Mouse (Mus musculus) brain, embryonic 14.5 days (tissue): Measurements from ENCODE around the gene Gabarap. TPM values are rescaled to one million over a fixed set of nuclear protein-coding genes. Genes with fewer than 3 reads are reported as not detected.

ENCODE experiments used
- DNase-seq: peaks from one replicate; pipeline ENCODE4 v3.0.0-alpha.2; 2011; ENCODE audit warnings: low read depth
- CTCF ChIP-seq: fragments of 200-500 bp; IDR thresholded peaks from 2 replicates; pipeline ENCODE4 v1.5.1; 2012; ENCODE audit warnings: inconsistent platforms, mild to moderate bottlenecking, moderate library complexity, borderline replicate concordance; ENCODE audit not compliant: insufficient read depth, insufficient read length; ENCODE audit errors: extremely low read depth
- POLR2A ChIP-seq: fragments of 200-500 bp; IDR thresholded peaks from 2 replicates; pipeline ENCODE4 v1.6.1; 2012; ENCODE audit warnings: mild to moderate bottlenecking, inconsistent platforms, borderline replicate concordance; ENCODE audit not compliant: poor library complexity, insufficient read depth, insufficient read length, severe bottlenecking; ENCODE audit errors: extremely low read depth
- polyA plus RNA-seq: library from polyadenylated mRNA; depleted of rRNA; stranded (reverse); fragments of >200 nt; gene quantifications from 2 replicates; pipeline ENCODE4 v1.2.3, GENCODE M21; 2012; rRNA removed

Gabarap gene
- polyA plus RNA-seq, 1 experiment = 457 TPM

DNA sequence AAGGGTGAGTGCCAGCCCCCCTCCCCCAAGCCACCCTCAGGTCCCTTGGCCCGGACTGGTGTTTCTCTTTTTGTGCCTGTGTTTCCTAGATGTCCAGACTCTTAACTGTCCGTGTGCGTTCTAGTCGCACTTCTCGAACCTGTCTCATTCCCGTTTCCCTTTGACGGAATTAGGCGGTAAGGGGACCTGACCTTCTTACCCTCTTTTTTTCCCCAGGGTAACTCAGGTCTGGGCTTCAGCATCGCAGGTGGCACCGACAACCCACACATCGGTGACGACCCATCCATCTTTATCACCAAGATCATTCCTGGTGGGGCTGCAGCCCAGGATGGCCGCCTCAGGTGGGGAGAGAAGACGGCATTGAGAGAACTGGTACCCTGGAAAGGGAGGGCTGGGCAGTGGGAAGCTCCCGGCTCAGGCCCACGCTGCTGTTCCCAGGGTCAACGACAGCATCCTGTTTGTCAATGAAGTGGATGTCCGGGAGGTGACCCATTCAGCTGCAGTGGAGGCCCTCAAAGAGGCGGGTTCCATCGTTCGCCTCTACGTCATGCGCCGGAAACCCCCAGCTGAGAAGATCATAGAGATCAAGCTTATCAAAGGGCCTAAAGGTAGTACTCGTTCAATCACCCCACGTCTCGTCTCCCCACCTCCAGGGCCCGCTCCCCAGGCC is 39.8 kb downstream of the Gabarap start:
- no peak for TF ChIP-seq CTCF
- TF ChIP-seq POLR2A = no peak
- no peak for DNase-seq

DNA sequence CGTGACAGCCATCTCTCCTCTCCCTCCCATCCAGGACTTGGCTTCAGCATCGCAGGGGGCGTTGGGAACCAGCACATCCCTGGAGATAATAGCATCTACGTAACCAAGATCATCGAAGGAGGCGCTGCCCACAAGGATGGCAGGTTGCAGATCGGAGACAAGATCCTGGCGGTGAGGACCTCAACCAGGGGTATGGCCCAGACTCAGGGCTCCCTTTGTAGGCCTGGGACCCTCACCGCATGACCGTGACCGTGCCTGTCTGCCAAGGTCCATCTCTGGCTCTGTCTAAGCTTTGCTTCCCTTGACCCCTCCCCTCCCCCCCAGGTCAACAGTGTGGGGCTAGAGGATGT is 40.4 kb downstream of the Gabarap start:
- TF ChIP-seq POLR2A (no peak), CTCF (no peak)
- no peak for DNase-seq

DNA sequence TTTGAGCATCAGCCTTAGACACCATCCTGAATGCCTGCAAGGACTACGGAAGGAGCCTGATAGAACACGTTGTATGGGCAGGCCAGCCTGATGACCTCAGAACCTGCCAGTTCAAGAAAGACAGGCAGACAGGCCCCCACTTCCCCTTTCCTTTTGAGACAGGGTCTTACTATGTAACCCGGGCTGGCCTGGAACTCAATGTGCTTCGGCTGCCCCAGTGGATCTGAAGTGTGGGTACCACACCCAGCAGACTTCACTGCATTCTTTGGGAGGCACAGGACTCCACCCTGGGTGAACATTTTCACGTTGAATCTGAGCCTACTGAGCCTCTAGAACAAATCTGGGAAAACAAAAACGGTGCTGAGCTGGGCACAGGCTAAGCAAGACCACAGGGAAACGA is 47.2 kb downstream of the Gabarap start:
- no peak for DNase-seq
- TF ChIP-seq CTCF = no peak
- no peak for TF ChIP-seq POLR2A

DNA sequence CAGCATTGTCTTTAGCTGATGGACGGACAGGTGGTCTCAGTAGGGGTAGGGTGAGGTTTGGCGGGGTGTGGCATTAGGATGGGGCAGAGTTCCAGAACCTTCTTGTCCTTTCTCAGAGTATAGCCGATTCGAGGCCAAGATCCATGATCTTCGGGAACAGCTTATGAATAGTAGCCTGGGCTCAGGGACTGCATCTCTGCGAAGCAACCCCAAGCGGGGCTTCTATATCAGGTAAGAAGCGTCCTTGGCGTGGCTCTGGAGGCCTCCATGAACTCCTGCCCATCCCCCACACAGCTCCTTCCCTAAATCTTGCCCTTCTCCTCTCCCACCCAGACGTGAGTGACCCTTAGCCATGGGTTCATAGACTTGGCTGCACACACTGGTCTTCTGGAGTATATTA is 48.7 kb downstream of the Gabarap start:
- TF ChIP-seq CTCF = no peak
- TF ChIP-seq POLR2A = no peak
- no peak for DNase-seq

DNA sequence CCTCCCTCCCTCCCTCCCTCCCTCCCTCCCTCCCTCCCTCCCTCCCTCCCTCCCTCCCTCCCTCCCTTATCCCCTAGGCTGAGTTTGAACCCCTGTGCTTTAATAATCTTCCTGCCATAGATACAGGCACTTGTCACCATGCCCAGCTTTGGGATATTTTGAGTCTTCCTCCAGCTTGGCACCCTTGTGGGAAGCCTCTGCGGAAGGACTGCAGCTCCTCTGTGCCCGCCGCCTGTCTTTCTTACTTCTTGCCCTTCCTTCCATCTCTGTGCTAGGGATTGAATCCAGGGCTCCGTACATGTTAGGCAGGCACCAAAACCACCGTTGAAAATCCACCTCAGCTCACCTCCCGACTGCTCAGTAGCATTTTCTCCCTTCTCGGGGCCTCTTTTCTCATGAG is 49.2 kb downstream of the Gabarap start:
- no peak for DNase-seq
- TF ChIP-seq POLR2A (no peak), CTCF (no peak)

DNA sequence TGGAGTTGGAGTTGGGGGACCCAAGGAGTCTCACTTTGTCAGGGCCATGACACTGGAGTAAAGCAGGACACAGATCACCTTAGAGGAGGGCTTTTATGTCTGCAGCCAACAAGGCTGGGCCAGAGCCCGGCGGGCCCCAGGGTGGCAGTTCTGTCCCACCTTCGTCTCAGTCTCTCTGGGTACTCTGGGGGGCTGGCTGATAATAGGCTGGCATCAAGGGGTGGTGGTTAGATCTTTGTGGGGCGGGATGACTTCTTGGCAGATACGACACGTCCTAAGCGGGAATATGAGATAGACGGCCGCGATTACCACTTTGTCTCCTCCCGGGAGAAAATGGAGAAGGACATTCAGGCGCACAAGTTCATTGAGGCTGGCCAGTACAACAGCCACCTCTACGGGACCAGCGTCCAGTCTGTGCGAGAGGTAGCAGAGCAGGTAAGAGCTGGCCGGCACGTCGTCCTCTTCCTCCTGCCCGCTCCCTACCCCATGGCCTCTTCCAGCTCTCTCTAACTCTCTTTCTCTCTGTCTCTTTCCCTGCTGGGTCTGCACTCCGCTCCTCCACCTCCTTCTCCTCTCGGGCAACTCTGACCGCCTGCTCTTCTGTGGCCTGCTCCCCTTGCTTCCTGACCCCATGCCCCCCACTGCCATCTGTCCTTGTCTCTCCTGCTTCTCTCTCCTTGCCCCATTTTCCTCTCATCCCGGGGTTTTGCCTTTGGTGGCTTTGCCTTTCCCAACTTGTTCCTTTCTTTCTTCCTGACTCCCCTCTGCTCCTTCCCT is 51.6 kb downstream of the Gabarap start:
- no peak for DNase-seq
- no peak for TF ChIP-seq CTCF
- no peak for TF ChIP-seq POLR2A

DNA sequence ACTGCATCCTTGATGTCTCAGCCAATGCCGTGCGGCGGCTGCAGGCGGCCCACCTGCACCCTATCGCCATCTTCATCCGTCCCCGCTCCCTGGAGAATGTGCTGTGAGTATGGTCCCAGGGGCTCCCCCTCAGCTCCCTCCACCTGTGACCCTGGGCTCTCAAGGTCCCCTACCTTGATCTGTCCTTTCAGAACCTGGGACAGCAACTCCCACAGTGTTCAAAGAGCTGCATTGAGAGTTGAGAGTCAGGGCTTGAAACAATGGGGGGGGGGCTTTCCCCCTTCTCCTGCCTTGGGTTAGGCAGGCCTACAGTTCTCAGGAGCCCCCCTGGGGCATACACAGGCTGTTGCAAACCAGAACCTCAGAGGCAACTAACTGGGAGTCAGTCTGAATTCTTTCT is 52.7 kb downstream of the Gabarap start:
- TF ChIP-seq POLR2A = no peak
- TF ChIP-seq CTCF = no peak
- no peak for DNase-seq

Other genes with a start within 250 kb of the Gabarap start
- gene Polr2a, start 232.5 kb upstream of the Gabarap start, polyA plus RNA-seq = 35.8 and 71.0 TPM in 2 replicates
- gene Slc35g3, start 229.2 kb upstream of the Gabarap start, polyA plus RNA-seq = 0.68 and 1.1 TPM in 2 replicates
- 10.0 and 12.1 TPM in 2 replicates for gene Zbtb4, start 225.2 kb upstream of the Gabarap start, polyA plus RNA-seq
- 3.0 and 4.2 TPM in 2 replicates for gene Chrnb1, start 195.2 kb upstream of the Gabarap start, polyA plus RNA-seq
- gene Fgf11, start 189.3 kb upstream of the Gabarap start, polyA plus RNA-seq = 20.4 and 20.9 TPM in 2 replicates
- 0.30 and 0.36 TPM in 2 replicates for gene Tmem102, start 185.5 kb upstream of the Gabarap start, polyA plus RNA-seq
- gene Gm39566, start 175.8 kb upstream of the Gabarap start, polyA plus RNA-seq = not detected in 2 replicates
- gene Spem2, start 172.7 kb upstream of the Gabarap start, polyA plus RNA-seq = not detected in 2 replicates
- gene Spem1, start 169.0 kb upstream of the Gabarap start, polyA plus RNA-seq = 1.3 and 1.4 TPM in 2 replicates
- gene Nlgn2, start 153.4 kb upstream of the Gabarap start, polyA plus RNA-seq = 123 and 183 TPM in 2 replicates
- gene Tmem256, start 152.6 kb upstream of the Gabarap start, polyA plus RNA-seq = 167 and 271 TPM in 2 replicates
- 86.3 and 105 TPM in 2 replicates for gene Plscr3, start 144.8 kb upstream of the Gabarap start, polyA plus RNA-seq
- 0.18 and 0.29 TPM in 2 replicates for gene Tnk1, start 132.4 kb upstream of the Gabarap start, polyA plus RNA-seq
- gene Tmem95, start 113.1 kb upstream of the Gabarap start, polyA plus RNA-seq = not detected in 2 replicates
- 1.6 and 1.9 TPM in 2 replicates for gene Kctd11, start 109.7 kb upstream of the Gabarap start, polyA plus RNA-seq
- gene Acap1, start 95.6 kb upstream of the Gabarap start, polyA plus RNA-seq = 0.59 and 0.82 TPM in 2 replicates
- 8.5 and 9.5 TPM in 2 replicates for gene 2810408A11Rik, start 90.2 kb upstream of the Gabarap start, polyA plus RNA-seq
- gene Neurl4, start 90.1 kb upstream of the Gabarap start, polyA plus RNA-seq = 118 and 129 TPM in 2 replicates
- 80.8 and 109 TPM in 2 replicates for gene Gps2, start 77.3 kb upstream of the Gabarap start, polyA plus RNA-seq
- 727 and 821 TPM in 2 replicates for gene Eif5a, start 69.2 kb upstream of the Gabarap start, polyA plus RNA-seq
- gene Ybx2, start 55.3 kb upstream of the Gabarap start, polyA plus RNA-seq = 45.0 and 67.9 TPM in 2 replicates
- 5.2 and 12.5 TPM in 2 replicates for gene Slc2a4, start 43.0 kb upstream of the Gabarap start, polyA plus RNA-seq
- 0.33 and 0.38 TPM in 2 replicates for gene Cldn7, start 26.4 kb upstream of the Gabarap start, polyA plus RNA-seq
- gene Ctdnep1, start 10.0 kb upstream of the Gabarap start, polyA plus RNA-seq = 98.1 and 110 TPM in 2 replicates
- 127 and 159 TPM in 2 replicates for gene Elp5, start 8.6 kb upstream of the Gabarap start, polyA plus RNA-seq
- gene Phf23, start 4.6 kb downstream of the Gabarap start, polyA plus RNA-seq = 49.2 and 54.9 TPM in 2 replicates
- gene Dvl2, start 9.5 kb downstream of the Gabarap start, polyA plus RNA-seq = 36.8 and 45.7 TPM in 2 replicates
- 36.0 and 43.9 TPM in 2 replicates for gene Acadvl, start 24.3 kb downstream of the Gabarap start, polyA plus RNA-seq
- 231 and 306 TPM in 2 replicates for gene Dlg4, start 25.8 kb downstream of the Gabarap start, polyA plus RNA-seq
- 1.2 and 1.8 TPM in 2 replicates for gene Asgr1, start 62.9 kb downstream of the Gabarap start, polyA plus RNA-seq
- 0.09 TPM in 1 of 2 replicates, not detected in the other for gene Asgr2, start 101.5 kb downstream of the Gabarap start, polyA plus RNA-seq
- gene Mgl2, start 139.2 kb downstream of the Gabarap start, polyA plus RNA-seq = 0.33 and 0.37 TPM in 2 replicates
- 0.60 and 0.86 TPM in 2 replicates for gene Clec10a, start 165.1 kb downstream of the Gabarap start, polyA plus RNA-seq
- 2.8 and 3.8 TPM in 2 replicates for gene Slc16a11, start 221.6 kb downstream of the Gabarap start, polyA plus RNA-seq
- gene Slc16a13, start 229.9 kb downstream of the Gabarap start, polyA plus RNA-seq = 13.9 and 15.1 TPM in 2 replicates
- 4.5 and 5.9 TPM in 2 replicates for gene Bcl6b, start 238.7 kb downstream of the Gabarap start, polyA plus RNA-seq
- gene 0610010K14Rik, start 246.8 kb downstream of the Gabarap start, polyA plus RNA-seq = 153 and 207 TPM in 2 replicates
- 14.8 and 18.0 TPM in 2 replicates for gene Gm21988, start 248.7 kb downstream of the Gabarap start, polyA plus RNA-seq
- 106 and 125 TPM in 2 replicates for gene Rnasek, start 248.7 kb downstream of the Gabarap start, polyA plus RNA-seq